Mouse (Mus musculus) 3T3-L1 (cell line): ENCODE results near the gene Serpina11.

Experiments
- DNase-seq: peaks from one replicate; pipeline ENCODE4 v3.0.0-alpha.2; 2015; ENCODE audit warnings: low read depth, low spot score

The Serpina11 gene

GRCm38 (mm10) chr12:103989857-103990256 lies at the start of gene Serpina11:
Gene Serpina11, minus strand, starts transcription at chr12:103989957.
- DNase-seq: no peak

- DNase-seq: peak; percentile 62
Observed at GRCm38 (mm10) chr12:104038181-104038580, 48.4 kb upstream of the Serpina11 start.

- DNase-seq: no peak
Observed at GRCm38 (mm10) chr12:104033752-104034151, 44.0 kb upstream of the Serpina11 start.

- peak; percentile 11 for DNase-seq
Observed at GRCm38 (mm10) chr12:104029986-104030385, 40.2 kb upstream of the Serpina11 start.

- no peak for DNase-seq
Observed at GRCm38 (mm10) chr12:104015280-104015679, 25.5 kb upstream of the Serpina11 start.

GRCm38 (mm10) chr12:104013620-104014019 lies 23.9 kb upstream of the Serpina11 start, which contains the start of gene Serpina9:
Gene Serpina9, minus strand, starts transcription at chr12:104013755.
- DNase-seq: no peak

GRCm38 (mm10) chr12:104004689-104005088 lies 14.9 kb upstream of the Serpina11 start:
- DNase-seq: no peak

GRCm38 (mm10) chr12:104003238-104003612 lies 13.5 kb upstream of the Serpina11 start:
- peak; percentile 86 for DNase-seq

GRCm38 (mm10) chr12:104002569-104003237 lies 12.9 kb upstream of the Serpina11 start:
- peak; percentile 90 for DNase-seq

- DNase-seq: peak; percentile 45
Observed at GRCm38 (mm10) chr12:104000594-104000993, 10.8 kb upstream of the Serpina11 start.

- no peak for DNase-seq
Observed at GRCm38 (mm10) chr12:103999611-104000010, 9.9 kb upstream of the Serpina11 start.

GRCm38 (mm10) chr12:103996513-103996912 lies 6.8 kb upstream of the Serpina11 start:
- no peak for DNase-seq

- peak; percentile 86 for DNase-seq
Observed at GRCm38 (mm10) chr12:103995292-103996072, 5.7 kb upstream of the Serpina11 start.

- peak; percentile 34 for DNase-seq
Observed at GRCm38 (mm10) chr12:103992945-103993344, 3.2 kb upstream of the Serpina11 start.

GRCm38 (mm10) chr12:103989514-103989767 lies 316 bp downstream of the Serpina11 start:
- no peak for DNase-seq

GRCm38 (mm10) chr12:103988754-103989513 lies 823 bp downstream of the Serpina11 start:
- peak; percentile 16 for DNase-seq

GRCm38 (mm10) chr12:103985868-103986267 lies 3.9 kb downstream of the Serpina11 start:
- no peak for DNase-seq

GRCm38 (mm10) chr12:103984935-103985334 lies 4.8 kb downstream of the Serpina11 start:
- peak; percentile 80 for DNase-seq

- DNase-seq: no peak
Observed at GRCm38 (mm10) chr12:103981646-103982360, 8.0 kb downstream of the Serpina11 start.

GRCm38 (mm10) chr12:103978294-103978693 lies 11.5 kb downstream of the Serpina11 start:
- no peak for DNase-seq

GRCm38 (mm10) chr12:103977846-103978245 lies 11.9 kb downstream of the Serpina11 start:
- no peak for DNase-seq

- no peak for DNase-seq
Observed at GRCm38 (mm10) chr12:103977060-103977459, 12.7 kb downstream of the Serpina11 start.
